Mouse (Mus musculus) layer of hippocampus, adult 9-10 months (tissue): ENCODE results near the gene B3gnt4.
"Not testable (repeated sequence)": the region's sequence is repeated elsewhere in the genome, so short reads cannot be mapped to it uniquely, and the experiment has no call there.

ENCODE experiments used
- DNase-seq: peaks from one replicate; pipeline ENCODE4 v3.0.0; 2022; ENCODE audit warnings: low spot score

The B3gnt4 gene

GRCm38 (mm10) chr5:123510160-123510559 lies at the start of gene B3gnt4:
Gene B3gnt4, plus strand, starts transcription at chr5:123510460.
- no peak for DNase-seq

- no peak for DNase-seq
These were observed 48.8 kb upstream of the B3gnt4 start for GRCm38 (mm10) chr5:123461420-123461819.

GRCm38 (mm10) chr5:123464638-123465037 lies 45.6 kb upstream of the B3gnt4 start:
- DNase-seq, result no peak

GRCm38 (mm10) chr5:123470784-123471400 lies 39.4 kb upstream of the B3gnt4 start:
- DNase-seq, result no peak

- no peak for DNase-seq
These were observed 36.4 kb upstream of the B3gnt4 start for GRCm38 (mm10) chr5:123473817-123474216.

- DNase-seq, result no peak
These were observed 22.4 kb upstream of the B3gnt4 start for GRCm38 (mm10) chr5:123487659-123488395.

- no peak for DNase-seq
These were observed 21.0 kb upstream of the B3gnt4 start, which contains the start of the genes Lrrc43 and Il31 for GRCm38 (mm10) chr5:123489112-123489785. Gene Lrrc43, plus strand, starts transcription at chr5:123489305. Gene Il31, minus strand, starts transcription at chr5:123489489.

GRCm38 (mm10) chr5:123489935-123490334 lies 20.3 kb upstream of the B3gnt4 start:
- DNase-seq, result no peak

- no peak for DNase-seq
These were observed 10.5 kb upstream of the B3gnt4 start for GRCm38 (mm10) chr5:123499717-123500116.

- no peak for DNase-seq
These were observed 8.3 kb upstream of the B3gnt4 start for GRCm38 (mm10) chr5:123501973-123502372.

- no peak for DNase-seq
These were observed 2.1 kb upstream of the B3gnt4 start for GRCm38 (mm10) chr5:123507936-123508723.

- no peak for DNase-seq
These were observed 1.3 kb upstream of the B3gnt4 start for GRCm38 (mm10) chr5:123508921-123509320.

- not testable (repeated sequence) for DNase-seq
These were observed 1.2 kb downstream of the B3gnt4 start for GRCm38 (mm10) chr5:123511426-123511825.

GRCm38 (mm10) chr5:123512102-123512501 lies 1.8 kb downstream of the B3gnt4 start:
- DNase-seq, result no peak

GRCm38 (mm10) chr5:123514871-123515270 lies 4.6 kb downstream of the B3gnt4 start:
- DNase-seq, result no peak

GRCm38 (mm10) chr5:123520666-123521065 lies 10.4 kb downstream of the B3gnt4 start:
- no peak for DNase-seq

GRCm38 (mm10) chr5:123521621-123522020 lies 11.4 kb downstream of the B3gnt4 start:
- no peak for DNase-seq

GRCm38 (mm10) chr5:123522166-123522565 lies 11.9 kb downstream of the B3gnt4 start:
- no peak for DNase-seq

- DNase-seq, result peak; percentile 92
These were observed 13.6 kb downstream of the B3gnt4 start, which contains the start of gene Diablo for GRCm38 (mm10) chr5:123523692-123524392. Gene Diablo, minus strand, starts transcription at chr5:123524176.

- DNase-seq, result no peak
These were observed 14.1 kb downstream of the B3gnt4 start for GRCm38 (mm10) chr5:123524393-123524750.

GRCm38 (mm10) chr5:123525281-123525680 lies 15.0 kb downstream of the B3gnt4 start, which contains the start of gene Gm49027:
Gene Gm49027, minus strand, starts transcription at chr5:123525488.
- no peak for DNase-seq
